Mouse (Mus musculus): Measurements from ENCODE around the gene Celf3.

GRCm38 (mm10) chr3:94481429-94481828 is 3.3 kb downstream of the Celf3 start:
- TF ChIP-seq GATA1 (IDR thresholded peaks at IDR 0.05; ENCODE audit: low read length) (no peak), TAL1 (IDR thresholded peaks at IDR 0.05; ENCODE audit: low read length) (no peak)
